Mouse (Mus musculus) liver, adult 2 months (tissue): Measurements from ENCODE around the gene Olfr156. TPM values are rescaled to one million over a fixed set of nuclear protein-coding genes. Genes with fewer than 3 reads are reported as not detected.

Experiments
- DNase-seq: peaks from one replicate; pipeline ENCODE4 v3.0.0-alpha.2; 2011; ENCODE audit warnings: low read depth, low spot score; ENCODE audit errors: extremely low read depth
- H3K27ac ChIP-seq: fragments of 200-500 bp; replicated peaks from 2 replicates; pipeline ENCODE4 v1.5.1; 2012; ENCODE audit warnings: low read depth, mild to moderate bottlenecking, control low read depth, inconsistent platforms, low read length; ENCODE audit not compliant: insufficient read depth
- H3K27me3 ChIP-seq: fragments of 200-500 bp; 2 replicates; pipeline ENCODE4 v1.6.1; 2012; ENCODE audit warnings: mild to moderate bottlenecking, moderate library complexity, low read length, inconsistent platforms; ENCODE audit not compliant: control insufficient read depth, insufficient read depth
- H3K36me3 ChIP-seq: fragments of 200-500 bp; 2 replicates; pipeline ENCODE4 v1.6.1; 2012; ENCODE audit warnings: low read length, inconsistent platforms; ENCODE audit not compliant: control insufficient read depth, insufficient read depth
- H3K4me1 ChIP-seq: fragments of 200-500 bp; 2 replicates; pipeline ENCODE4 v1.6.1; 2011; ENCODE audit warnings: low read length; ENCODE audit not compliant: control insufficient read depth, insufficient read depth
- H3K4me3 ChIP-seq: fragments of 200-500 bp; 2 replicates; pipeline ENCODE4 v1.5.1; 2011; ENCODE audit warnings: low read depth, mild to moderate bottlenecking, control low read depth, low read length, moderate library complexity; ENCODE audit not compliant: insufficient read depth
- H3K79me2 ChIP-seq: fragments of 200-500 bp; 2 replicates; pipeline ENCODE4 v1.6.1; 2012; ENCODE audit warnings: inconsistent platforms, mild to moderate bottlenecking, low read length, moderate library complexity; ENCODE audit not compliant: control insufficient read depth, insufficient read depth
- H3K9ac ChIP-seq: fragments of 200-500 bp; 2 replicates; pipeline ENCODE4 v1.6.1; 2012; ENCODE audit warnings: low read depth, mild to moderate bottlenecking, control low read depth, inconsistent platforms, low read length
- CTCF ChIP-seq: fragments of 200-500 bp; IDR thresholded peaks from 2 replicates; pipeline ENCODE4 v1.5.1; 2011; ENCODE audit warnings: low read depth, low read length, control low read depth
- POLR2A ChIP-seq: fragments of 200-500 bp; IDR thresholded peaks from 2 replicates; pipeline ENCODE4 v1.6.1; 2011; ENCODE audit warnings: low read length, control low read depth; ENCODE audit not compliant: insufficient read depth; ENCODE audit errors: extremely low read depth
- WGBS: fragments of 180-500 bp; shearing (Covaris S2); methylation state at CpG from one replicate; pipeline ENCODE4 v1.1.7; 2018; 5-methylcytosine and 5-hydroxymethylcytosine counted together
- polyA plus RNA-seq: library from polyadenylated mRNA; depleted of rRNA; stranded (reverse); fragments of >200 nt; gene quantifications from 2 replicates; pipeline ENCODE4 v1.2.3, GENCODE M21; 2012
- total RNA-seq: library from RNA; depleted of rRNA; stranded (reverse); fragments of >200 nt; gene quantifications from 2 replicates; pipeline ENCODE4 v1.2.3, GENCODE M21; 2014

Olfr156 gene
- total and polyA plus RNA-seq, 2 experiments: not detected

DNA sequence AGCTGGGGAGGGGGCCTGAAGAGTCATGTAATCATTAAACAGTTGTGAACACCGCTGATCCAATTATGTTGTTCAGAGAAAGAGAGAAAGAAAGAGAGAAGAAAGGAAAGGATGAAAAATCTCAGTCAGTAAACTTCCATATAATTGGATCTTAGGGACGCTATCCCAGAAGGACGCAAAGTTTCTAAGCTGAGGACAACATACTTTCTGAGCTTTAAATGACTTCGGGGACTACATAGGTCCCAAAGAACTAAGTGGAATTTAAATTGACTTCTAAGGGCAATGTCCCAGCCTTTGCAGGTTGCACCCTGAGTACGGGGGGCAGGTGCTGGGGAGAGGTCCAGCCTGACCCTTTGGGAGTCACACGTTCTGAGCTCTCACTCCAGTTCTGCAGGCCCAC, 27.6 kb upstream of the Olfr156 start, which contains the start of gene Olfr155:
Gene Olfr155, plus strand, starts transcription at position 301 of the 400 bp plus-strand sequence.
- H3K27me3 ChIP-seq: peaks cover 4% of the 10 kb centered on the region; the same call in 1 of the 2 replicates
- H3K4me1 ChIP-seq: no peaks in the 10 kb centered on the region
- no peak within 1 kb of the TSS for H3K9ac ChIP-seq
- H3K79me2 ChIP-seq: no peaks in the 10 kb centered on the region
- no peak within 1 kb of the TSS for H3K4me3 ChIP-seq
- DNase-seq: no peak
- TF ChIP-seq POLR2A: no peak
- TF ChIP-seq CTCF: no peak
- H3K36me3 ChIP-seq: no peaks in the 10 kb centered on the region
- H3K27ac ChIP-seq: no peak within 1 kb of the TSS
- 81% methylated on average over 6 of the region's 6 CpGs for WGBS

- no peak within 1 kb of the TSS for H3K4me3 ChIP-seq
- H3K79me2 ChIP-seq: no peaks in the 10 kb centered on the region
- no peak within 1 kb of the TSS for H3K27ac ChIP-seq
- no peak for TF ChIP-seq POLR2A
- no peak for TF ChIP-seq CTCF
- H3K27me3 ChIP-seq: no peaks in the 10 kb centered on the region
- no peaks in the 10 kb centered on the region for H3K4me1 ChIP-seq
- DNase-seq: no peak
- no peaks in the 10 kb centered on the region for H3K36me3 ChIP-seq
- WGBS: 81% methylated on average over 1 of the region's 1 CpGs
- no peak within 1 kb of the TSS for H3K9ac ChIP-seq
Observed at GRCm38 (mm10) chr4:43840101-43840500, 16.4 kb upstream of the Olfr156 start, which contains the start of gene Olfr157. TSS of gene Olfr157 (minus strand) at chr4:43840201.

GRCm38 (mm10) chr4:43838326-43838725, 14.6 kb upstream of the Olfr156 start:
- Histone ChIP-seq H3K9ac (no peak overlapping the region), H3K4me1 (no peaks in the 10 kb centered on the region), H3K4me3 (no peak overlapping the region), H3K27ac (no peak overlapping the region), H3K27me3 (no peaks in the 10 kb centered on the region), H3K79me2 (no peaks in the 10 kb centered on the region), H3K36me3 (no peaks in the 10 kb centered on the region)
- TF ChIP-seq CTCF (no peak), POLR2A (no peak)
- no peak for DNase-seq
- 51% methylated on average over 3 of the region's 3 CpGs for WGBS

GRCm38 (mm10) chr4:43834749-43835148, 11.1 kb upstream of the Olfr156 start:
- H3K4me3 ChIP-seq: no peak overlapping the region
- H3K79me2 ChIP-seq: no peaks in the 10 kb centered on the region
- no peak overlapping the region for H3K27ac ChIP-seq
- no peak overlapping the region for H3K9ac ChIP-seq
- no peaks in the 10 kb centered on the region for H3K36me3 ChIP-seq
- DNase-seq: no peak
- H3K27me3 ChIP-seq: no peaks in the 10 kb centered on the region
- H3K4me1 ChIP-seq: no peaks in the 10 kb centered on the region
- WGBS: 40% methylated on average over 4 of the region's 4 CpGs
- no peak for TF ChIP-seq CTCF
- TF ChIP-seq POLR2A: no peak

DNA sequence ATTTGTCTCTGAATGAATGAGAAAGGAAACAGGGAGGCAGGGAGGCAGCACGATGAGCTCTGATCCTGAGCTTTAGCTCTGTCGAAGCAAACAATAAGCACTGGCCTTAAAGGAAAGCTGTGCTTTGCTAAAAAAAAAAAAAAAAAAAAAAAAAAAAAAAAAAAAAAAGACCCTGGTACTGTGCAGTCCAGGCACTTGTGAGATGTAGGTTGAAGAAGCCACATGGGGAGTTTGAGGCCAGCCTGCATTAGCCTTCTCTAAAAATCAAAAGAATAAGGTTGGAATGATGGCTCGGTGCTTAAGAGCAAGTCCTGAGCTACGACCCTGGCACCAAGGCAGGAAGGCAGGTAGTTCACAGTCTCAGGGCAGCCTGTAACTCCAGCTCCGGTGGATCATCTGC, 10.1 kb upstream of the Olfr156 start:
- no peak overlapping the region for H3K27ac ChIP-seq
- H3K27me3 ChIP-seq: no peaks in the 10 kb centered on the region
- no peak for DNase-seq
- H3K4me1 ChIP-seq: no peaks in the 10 kb centered on the region
- TF ChIP-seq POLR2A (no peak), CTCF (no peak)
- no peak overlapping the region for H3K9ac ChIP-seq
- no peak overlapping the region for H3K4me3 ChIP-seq
- no peaks in the 10 kb centered on the region for H3K36me3 ChIP-seq
- no peaks in the 10 kb centered on the region for H3K79me2 ChIP-seq
- WGBS: 66% methylated on average over 5 of the region's 5 CpGs

DNA sequence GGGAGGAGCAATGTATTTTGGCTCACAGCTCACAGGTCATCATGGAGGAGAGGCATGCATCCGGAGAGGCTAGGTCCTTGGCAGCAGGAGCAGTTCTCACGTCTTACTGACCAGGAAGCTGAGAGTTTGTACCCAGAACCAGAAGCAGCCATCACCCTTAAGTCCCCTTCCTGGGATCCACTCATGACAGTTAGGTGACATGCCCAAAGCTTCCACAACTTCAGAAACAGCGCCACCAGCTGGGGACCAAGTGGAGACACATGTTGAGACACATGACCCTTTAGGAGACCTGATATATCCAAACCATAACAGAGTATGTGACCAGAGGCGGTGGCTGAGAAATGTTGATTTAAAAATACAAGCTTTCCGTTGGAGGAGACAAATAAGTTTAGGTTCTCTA, 8.3 kb upstream of the Olfr156 start:
- H3K36me3 ChIP-seq: no peaks in the 10 kb centered on the region
- DNase-seq: no peak
- TF ChIP-seq CTCF: no peak; the same call in 1 of the 2 replicates
- no peak for TF ChIP-seq POLR2A
- H3K4me3 ChIP-seq: no peak overlapping the region
- H3K27ac ChIP-seq: no peak overlapping the region
- H3K4me1 ChIP-seq: no peaks in the 10 kb centered on the region
- WGBS: 70% methylated on average over 5 of the region's 5 CpGs
- no peaks in the 10 kb centered on the region for H3K27me3 ChIP-seq
- no peaks in the 10 kb centered on the region for H3K79me2 ChIP-seq
- no peak overlapping the region for H3K9ac ChIP-seq
